Mouse (Mus musculus): ENCODE data around the gene Dscaml1. TPM values are rescaled to one million over a fixed set of nuclear protein-coding genes. Genes with fewer than 3 reads are reported as not detected.

Dscaml1 gene
- total and polyA plus RNA-seq, 3 experiments: not detected

- Histone ChIP-seq H3K4me1 (ENCODE audit: control insufficient read depth in 1 of 2, insufficient read depth in 2 of 2, low read length in 2 of 2) (no peaks in the 10 kb centered on the region), H3K9me3 (replicated peaks; ENCODE audit: insufficient read depth, low read length) (no peaks in the 10 kb centered on the region), H3K4me3 (ENCODE audit: control insufficient read depth in 1 of 2, insufficient read depth in 1 of 2, low read depth in 2 of 2, low read length in 2 of 2) (no peak overlapping the region), H3K79me2 (ENCODE audit: control insufficient read depth, insufficient read depth, low read length, poor library complexity) (no peaks in the 10 kb centered on the region), H3K27me3 (ENCODE audit: control insufficient read depth in 1 of 2, insufficient read depth in 2 of 2, low read length in 2 of 2) (no peaks in the 10 kb centered on the region), H3K27ac (ENCODE audit: control insufficient read depth, low read depth, low read length) (no peak overlapping the region), H3K36me3 (ENCODE audit: control insufficient read depth in 1 of 2, insufficient read depth in 2 of 2, low read length in 2 of 2) (no peaks in the 10 kb centered on the region), H3K9ac (ENCODE audit: control insufficient read depth, low read depth, low read length, poor library complexity, severe bottlenecking) (no peak overlapping the region)
- no peak for DNase-seq (ENCODE audit: low read depth, low spot score)
- TF ChIP-seq BHLHE40 (IDR thresholded peaks at IDR 0.05; ENCODE audit: borderline replicate concordance, low read depth, low read length) (no peak), TBP (IDR thresholded peaks at IDR 0.05; ENCODE audit: low read depth, low read length) (no peak), ZNF384 (IDR thresholded peaks at IDR 0.05; ENCODE audit: low read depth, low read length) (no peak), MYC (IDR thresholded peaks at IDR 0.05; ENCODE audit: low read depth, low read length) (no peak), MEF2A (IDR thresholded peaks at IDR 0.05; ENCODE audit: extremely low read depth, insufficient replicate concordance, low read depth, low read length, poor library complexity, severe bottlenecking) (no peak), TCF12 (IDR thresholded peaks at IDR 0.05; ENCODE audit: low read depth, low read length) (no peak), GABPA (IDR thresholded peaks at IDR 0.05; ENCODE audit: low read depth, low read length) (no peak), ELF1 (IDR thresholded peaks at IDR 0.05; ENCODE audit: low read depth, low read length) (no peak)
Observed at GRCm38 (mm10) chr9:45574021-45574420, 147.6 kb downstream of the Dscaml1 start.

- H3K79me2 ChIP-seq (ENCODE audit: control insufficient read depth, insufficient read depth, low read length, poor library complexity): no peaks in the 10 kb centered on the region
Observed at GRCm38 (mm10) chr9:45580069-45580795, 153.8 kb downstream of the Dscaml1 start.

GRCm38 (mm10) chr9:45586475-45586874 is 160.0 kb downstream of the Dscaml1 start:
- DNase-seq (ENCODE audit: low read depth, low spot score): no peak
- TF ChIP-seq CHD1 (IDR thresholded peaks at IDR 0.05; ENCODE audit: low read depth, low read length) (no peak), MYC (IDR thresholded peaks at IDR 0.05; ENCODE audit: low read depth, low read length) (no peak), TCF12 (IDR thresholded peaks at IDR 0.05; ENCODE audit: low read depth, low read length) (no peak), TBP (IDR thresholded peaks at IDR 0.05; ENCODE audit: low read depth, low read length) (no peak), MAFK (IDR thresholded peaks at IDR 0.05; ENCODE audit: borderline replicate concordance, low read depth, low read length) (no peak)
- H3K27me3 ChIP-seq (ENCODE audit: control insufficient read depth in 1 of 2, insufficient read depth in 2 of 2, low read length in 2 of 2): no peaks in the 10 kb centered on the region; a peak in 1 of 4 replicates

More at GRCm38 (mm10) chr9:45580069-45580795, 153.8 kb downstream of the Dscaml1 start:
- no peak for DNase-seq (ENCODE audit: low read depth, low spot score)
- H3K9me3 ChIP-seq (replicated peaks; ENCODE audit: insufficient read depth, low read length): no peaks in the 10 kb centered on the region
- no peaks in the 10 kb centered on the region for H3K36me3 ChIP-seq (ENCODE audit: control insufficient read depth in 1 of 2, insufficient read depth in 2 of 2, low read length in 2 of 2)
- TF ChIP-seq E2F4 (IDR thresholded peaks at IDR 0.05; ENCODE audit: borderline replicate concordance, low read depth, low read length): no peak
- TF ChIP-seq UBTF (IDR thresholded peaks at IDR 0.05; ENCODE audit: borderline replicate concordance, insufficient read depth, low read depth, low read length): no peak
- TF ChIP-seq TBP (IDR thresholded peaks at IDR 0.05; ENCODE audit: low read depth, low read length): no peak
- no peak for TF ChIP-seq CHD2 (IDR thresholded peaks at IDR 0.05; ENCODE audit: low read length)
- no peak for TF ChIP-seq USF1 (IDR thresholded peaks at IDR 0.05; ENCODE audit: low read depth, low read length)
- TF ChIP-seq MAX (IDR thresholded peaks at IDR 0.05; ENCODE audit: low read length): no peak
- TF ChIP-seq ZNF384 (IDR thresholded peaks at IDR 0.05; ENCODE audit: low read depth, low read length): no peak
- no peak for TF ChIP-seq MXI1 (IDR thresholded peaks at IDR 0.05; ENCODE audit: low read depth, low read length)
- TF ChIP-seq NELFE (IDR thresholded peaks at IDR 0.05; ENCODE audit: low read depth, low read length): no peak
- TF ChIP-seq KAT2A (conservative IDR thresholded peaks at IDR 0.05; ENCODE audit: low read depth, low read length): no peak
- H3K9ac ChIP-seq (ENCODE audit: control insufficient read depth, low read depth, low read length, poor library complexity, severe bottlenecking): no peak overlapping the region
- H3K4me1 ChIP-seq (ENCODE audit: control insufficient read depth in 1 of 2, insufficient read depth in 2 of 2, low read length in 2 of 2): no peaks in the 10 kb centered on the region
- no peak overlapping the region for H3K27ac ChIP-seq (ENCODE audit: control insufficient read depth, low read depth, low read length)
- no peak overlapping the region for H3K4me3 ChIP-seq (ENCODE audit: control insufficient read depth in 1 of 2, insufficient read depth in 1 of 2, low read depth in 2 of 2, low read length in 2 of 2)
- H3K27me3 ChIP-seq (ENCODE audit: control insufficient read depth in 1 of 2, insufficient read depth in 2 of 2, low read length in 2 of 2): no peaks in the 10 kb centered on the region; a peak in 1 of 4 replicates

More at GRCm38 (mm10) chr9:45586475-45586874, 160.0 kb downstream of the Dscaml1 start:
- H3K4me1 ChIP-seq (ENCODE audit: control insufficient read depth in 1 of 2, insufficient read depth in 2 of 2, low read length in 2 of 2): no peaks in the 10 kb centered on the region
- H3K36me3 ChIP-seq (ENCODE audit: control insufficient read depth in 1 of 2, insufficient read depth in 2 of 2, low read length in 2 of 2): no peaks in the 10 kb centered on the region
- no peak overlapping the region for H3K4me3 ChIP-seq (ENCODE audit: control insufficient read depth in 1 of 2, insufficient read depth in 1 of 2, low read depth in 2 of 2, low read length in 2 of 2)
- H3K79me2 ChIP-seq (ENCODE audit: control insufficient read depth, insufficient read depth, low read length, poor library complexity): no peaks in the 10 kb centered on the region
- no peaks in the 10 kb centered on the region for H3K9me3 ChIP-seq (replicated peaks; ENCODE audit: insufficient read depth, low read length)
- no peak overlapping the region for H3K27ac ChIP-seq (ENCODE audit: control insufficient read depth, low read depth, low read length)
- no peak overlapping the region for H3K9ac ChIP-seq (ENCODE audit: control insufficient read depth, low read depth, low read length, poor library complexity, severe bottlenecking)
